Mouse (Mus musculus) erythroblast, embryonic 14.5 days (primary cell): ENCODE measurements around the gene Krt12. TPM values are rescaled to one million over a fixed set of nuclear protein-coding genes. Genes with fewer than 3 reads are reported as not detected.

Source experiments
- H3K27me3 ChIP-seq: 2 replicates; pipeline ENCODE4 v1.6.1; 2012; ENCODE audit warnings: inconsistent platforms; ENCODE audit not compliant: control insufficient read depth
- H3K36me3 ChIP-seq: 2 replicates; pipeline ENCODE4 v1.6.1; 2012; ENCODE audit warnings: mild to moderate bottlenecking, inconsistent platforms; ENCODE audit not compliant: control insufficient read depth
- H3K4me1 ChIP-seq: 2 replicates; pipeline ENCODE4 v1.6.1; 2012; ENCODE audit warnings: inconsistent platforms; ENCODE audit not compliant: control insufficient read depth
- H3K4me3 ChIP-seq: replicated peaks from 2 replicates; pipeline ENCODE3; 2012; ENCODE audit warnings: moderate library complexity, mild to moderate bottlenecking, inconsistent platforms
- H3K9me3 ChIP-seq: 2 replicates; pipeline ENCODE4 v1.6.1; 2012; ENCODE audit warnings: low read length, inconsistent platforms, mixed read lengths; ENCODE audit not compliant: control insufficient read depth
- GATA1 ChIP-seq: IDR thresholded peaks from 2 replicates; pipeline ENCODE4 v1.6.1; 2012; ENCODE audit warnings: low read length, inconsistent platforms, mixed read lengths
- TAL1 ChIP-seq: IDR thresholded peaks from 3 replicates; pipeline ENCODE4 v1.6.1; 2012; ENCODE audit warnings: low read length, inconsistent platforms, mixed read lengths
- polyA plus RNA-seq: library from polyadenylated mRNA; stranded (reverse); fragments of >175 nt; gene quantifications from 2 replicates; pipeline ENCODE4 v1.2.3, GENCODE M21; 2012

Gene Krt12
- polyA plus RNA-seq, 1 experiment: not detected

GRCm38 (mm10) chr11:99413247-99413646, 8.8 kb downstream of the Krt12 start:
- TF ChIP-seq GATA1 (no peak), TAL1 (no peak)
- Histone ChIP-seq H3K4me1 (no peaks in the 10 kb centered on the region), H3K9me3 (no peaks in the 10 kb centered on the region), H3K36me3 (no peaks in the 10 kb centered on the region), H3K27me3 (no peaks in the 10 kb centered on the region), H3K4me3 (no peak overlapping the region)

DNA sequence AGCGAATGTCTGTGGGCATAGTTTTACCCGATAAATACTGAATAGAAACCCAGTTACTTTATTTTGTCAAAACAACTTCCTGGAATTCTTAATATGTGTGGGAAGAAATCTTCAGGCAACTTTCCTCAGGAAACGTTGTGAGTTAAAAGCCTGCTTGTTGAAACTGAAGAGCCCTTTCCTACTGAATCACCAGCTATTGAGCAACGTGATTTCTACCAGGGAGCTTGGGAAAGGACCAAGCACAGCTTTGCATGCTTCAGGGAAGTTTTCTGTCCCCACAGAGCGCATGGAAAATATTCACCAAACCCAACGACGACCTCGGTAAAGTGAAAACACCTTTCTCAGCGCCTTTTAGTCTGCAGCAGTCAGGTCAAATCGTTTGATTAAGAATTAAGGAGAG, 15.9 kb downstream of the Krt12 start:
- H3K4me3 ChIP-seq: no peak overlapping the region
- TF ChIP-seq GATA1 (no peak), TAL1 (no peak)
- no peaks in the 10 kb centered on the region for H3K4me1 ChIP-seq
- no peaks in the 10 kb centered on the region for H3K27me3 ChIP-seq
- H3K36me3 ChIP-seq: no peaks in the 10 kb centered on the region
- no peaks in the 10 kb centered on the region; the same call in 1 of the 2 replicates for H3K9me3 ChIP-seq

DNA sequence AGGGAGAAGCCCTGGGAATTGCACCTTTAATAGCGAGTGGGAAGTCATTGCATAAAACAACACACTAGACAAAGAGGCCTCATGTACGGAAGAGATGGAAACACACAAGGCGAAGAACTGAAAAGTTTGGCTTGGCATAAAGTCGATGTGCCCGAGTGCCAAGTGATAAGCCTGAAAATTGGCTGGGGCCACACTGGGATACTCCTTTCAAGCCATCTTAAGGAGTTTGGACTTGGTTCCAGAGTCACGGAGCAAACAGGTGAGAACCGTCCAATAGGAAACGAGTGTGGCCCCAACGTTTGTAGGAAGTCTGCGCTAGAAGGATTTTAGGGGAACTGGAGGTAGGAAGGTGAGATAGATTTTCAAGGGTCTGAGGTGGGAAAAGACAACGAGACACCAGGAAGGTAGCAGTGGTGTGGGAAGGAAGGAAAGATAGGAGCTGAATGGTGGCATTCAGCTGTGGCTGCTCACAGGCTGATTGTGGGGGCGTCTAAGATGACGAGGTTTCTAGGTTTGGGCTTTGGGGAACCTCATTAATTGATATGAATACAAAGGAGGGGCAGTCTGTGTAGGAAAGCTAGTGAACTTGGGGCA, 22.0 kb downstream of the Krt12 start:
- H3K4me3 ChIP-seq: no peak overlapping the region
- H3K27me3 ChIP-seq: no peaks in the 10 kb centered on the region
- no peak for TF ChIP-seq GATA1
- TF ChIP-seq TAL1: no peak
- no peaks in the 10 kb centered on the region for H3K36me3 ChIP-seq
- H3K4me1 ChIP-seq: no peaks in the 10 kb centered on the region
- H3K9me3 ChIP-seq: no peaks in the 10 kb centered on the region

DNA sequence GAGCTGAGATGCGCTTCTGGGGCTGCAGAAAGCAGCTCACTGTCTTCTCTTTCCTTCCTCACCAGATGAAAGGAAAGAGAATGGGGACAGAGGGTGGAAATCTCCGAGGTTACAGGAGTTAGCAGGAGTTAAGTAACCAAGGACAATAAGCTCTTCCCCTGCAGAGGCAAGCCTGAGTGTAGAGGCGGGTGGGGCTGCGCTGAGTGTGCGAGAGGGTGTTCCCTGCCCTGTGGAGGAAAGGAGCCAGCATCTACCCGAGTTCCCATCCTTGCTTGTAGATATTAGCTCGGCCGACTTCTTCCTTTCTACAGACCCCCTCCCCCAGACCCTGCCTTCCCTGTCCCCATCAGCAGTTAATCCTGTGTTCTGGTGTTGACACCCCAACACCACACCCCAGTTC, 23.2 kb downstream of the Krt12 start:
- Histone ChIP-seq H3K4me1 (no peaks in the 10 kb centered on the region), H3K27me3 (no peaks in the 10 kb centered on the region), H3K9me3 (no peaks in the 10 kb centered on the region), H3K36me3 (no peaks in the 10 kb centered on the region), H3K4me3 (no peak overlapping the region)
- no peak for TF ChIP-seq TAL1
- TF ChIP-seq GATA1: no peak

- Histone ChIP-seq H3K4me1 (no peaks in the 10 kb centered on the region), H3K36me3 (no peaks in the 10 kb centered on the region), H3K9me3 (no peaks in the 10 kb centered on the region), H3K27me3 (no peaks in the 10 kb centered on the region), H3K4me3 (no peak overlapping the region)
- TF ChIP-seq GATA1 (no peak), TAL1 (no peak)
Measured at GRCm38 (mm10) chr11:99398084-99398483, 24.0 kb downstream of the Krt12 start.

DNA sequence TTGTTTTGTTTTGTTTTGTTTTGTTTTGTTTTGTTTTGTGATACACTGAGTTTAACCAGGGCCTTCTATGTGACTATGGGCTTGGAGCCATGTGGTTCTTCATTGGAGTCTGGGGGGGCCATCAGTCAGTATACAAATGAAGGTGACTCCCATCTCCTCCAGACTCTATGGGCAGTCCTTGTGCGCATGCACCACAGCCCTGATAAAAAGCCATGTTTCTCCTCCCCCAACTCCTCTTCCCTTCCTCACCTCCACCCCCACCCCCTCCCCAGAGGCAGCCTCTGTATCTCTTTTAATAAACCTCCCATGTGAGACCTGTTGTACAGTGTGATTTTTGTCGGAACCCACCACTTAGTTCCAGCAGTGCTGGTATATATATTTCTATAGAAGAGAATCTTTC, 25.4 kb downstream of the Krt12 start:
- Histone ChIP-seq H3K4me3 (no peak overlapping the region), H3K9me3 (no peaks in the 10 kb centered on the region), H3K27me3 (no peaks in the 10 kb centered on the region), H3K4me1 (no peaks in the 10 kb centered on the region), H3K36me3 (no peaks in the 10 kb centered on the region)
- TF ChIP-seq GATA1 (no peak), TAL1 (no peak)

GRCm38 (mm10) chr11:99396034-99396433, 26.0 kb downstream of the Krt12 start:
- H3K4me1 ChIP-seq: no peaks in the 10 kb centered on the region
- no peaks in the 10 kb centered on the region for H3K36me3 ChIP-seq
- H3K4me3 ChIP-seq: no peak overlapping the region
- H3K27me3 ChIP-seq: no peaks in the 10 kb centered on the region
- TF ChIP-seq TAL1 (no peak), GATA1 (no peak)
- no peaks in the 10 kb centered on the region for H3K9me3 ChIP-seq

- TF ChIP-seq TAL1 (no peak), GATA1 (no peak)
- no peaks in the 10 kb centered on the region for H3K27me3 ChIP-seq
- no peak overlapping the region for H3K4me3 ChIP-seq
- H3K4me1 ChIP-seq: no peaks in the 10 kb centered on the region
- no peaks in the 10 kb centered on the region for H3K36me3 ChIP-seq
- no peaks in the 10 kb centered on the region for H3K9me3 ChIP-seq
Measured at GRCm38 (mm10) chr11:99392492-99392891, 29.6 kb downstream of the Krt12 start.

DNA sequence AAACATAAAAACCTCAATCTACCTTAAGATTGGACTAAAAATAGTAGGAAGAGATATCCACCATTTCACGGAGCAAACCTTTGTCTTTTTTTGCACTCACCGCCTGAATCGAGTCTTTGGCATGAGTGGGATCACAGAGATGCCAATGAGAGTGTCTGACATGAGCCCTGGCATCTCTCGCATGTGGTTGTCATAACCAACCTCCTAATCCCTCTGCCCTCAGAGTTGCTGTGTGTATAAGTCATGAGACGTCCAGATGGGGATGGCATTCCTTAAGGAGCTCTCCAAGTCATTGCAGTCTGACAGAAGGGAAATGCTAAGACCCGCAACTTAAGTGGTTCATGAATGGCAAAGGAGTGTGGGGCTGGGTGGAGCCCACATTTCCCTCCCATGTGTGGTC, 30.7 kb downstream of the Krt12 start:
- no peak for TF ChIP-seq TAL1
- TF ChIP-seq GATA1: no peak
- no peak overlapping the region for H3K4me3 ChIP-seq
- peaks cover 2% of the 10 kb centered on the region; the same call in 1 of the 2 replicates for H3K9me3 ChIP-seq
- peaks cover 2% of the 10 kb centered on the region for H3K4me1 ChIP-seq
- H3K27me3 ChIP-seq: peaks cover 5% of the 10 kb centered on the region
- no peaks in the 10 kb centered on the region for H3K36me3 ChIP-seq

DNA sequence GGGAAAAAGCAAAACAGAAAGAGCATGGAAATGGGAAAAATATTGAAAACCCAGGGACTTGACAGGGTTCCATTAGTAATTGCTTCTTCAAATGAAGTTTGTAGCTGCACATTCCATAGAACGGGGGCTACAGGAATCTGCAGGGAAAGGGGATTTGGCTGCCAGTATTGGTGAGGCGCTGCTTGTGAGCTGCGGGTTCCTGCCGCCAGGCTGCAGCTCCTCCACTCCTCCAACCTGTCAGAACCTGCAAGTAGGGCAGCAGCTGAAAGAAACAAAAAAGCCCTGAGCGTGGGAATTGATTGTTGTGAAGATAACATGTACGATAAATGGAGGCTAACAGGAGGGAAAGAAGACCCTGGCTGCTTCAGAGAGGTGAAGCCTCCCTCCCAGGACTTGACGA, 31.2 kb downstream of the Krt12 start:
- peaks cover 8% of the 10 kb centered on the region; the same call in 1 of the 2 replicates for H3K9me3 ChIP-seq
- TF ChIP-seq GATA1: no peak
- TF ChIP-seq TAL1: no peak

More for the DNA sequence above, 31.2 kb downstream of the Krt12 start:
- Histone ChIP-seq H3K36me3 (no peaks in the 10 kb centered on the region), H3K27me3 (peaks cover 10% of the 10 kb centered on the region), H3K4me3 (no peak overlapping the region), H3K4me1 (peaks cover 5% of the 10 kb centered on the region)
